Mouse (Mus musculus): ENCODE results near the gene Fgfr2.

DNA sequence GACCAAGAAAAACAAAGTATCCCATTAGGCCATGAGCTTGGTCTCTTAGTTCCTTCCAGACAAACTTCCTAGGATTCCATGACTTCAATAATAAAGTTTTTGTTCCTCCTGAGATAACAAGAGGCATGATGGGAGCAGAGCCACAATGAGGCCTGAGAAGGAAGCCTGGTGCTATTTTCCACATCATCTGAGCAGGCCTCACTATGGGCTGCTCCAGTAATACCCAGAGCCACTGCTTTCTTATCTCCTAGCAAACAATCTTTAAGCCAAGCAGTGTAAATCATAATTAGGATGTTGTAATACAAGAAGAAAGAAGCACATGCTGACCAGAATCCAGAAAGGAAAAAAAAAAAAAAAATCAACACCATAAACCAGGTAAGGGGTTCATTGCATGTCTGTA lies 6.6 kb downstream of the Fgfr2 start:
- TF ChIP-seq TCF12 (IDR thresholded peaks at IDR 0.05; ENCODE audit: insufficient read depth, poor library complexity, severe bottlenecking) (no peak), POLR2A (IDR thresholded peaks at IDR 0.05; ENCODE audit: insufficient read length, low read depth) (no peak), MYOG (IDR thresholded peaks at IDR 0.05; ENCODE audit: control insufficient read depth in 1 of 3, insufficient read depth in 1 of 3, insufficient read length in 2 of 3, low read depth in 2 of 3) (no peak), POLR2AphosphoS2 (IDR thresholded peaks at IDR 0.05; ENCODE audit: insufficient read length, low read depth) (no peak), USF1 (IDR thresholded peaks at IDR 0.05; ENCODE audit: low read depth) (no peak), TCF3 (IDR thresholded peaks at IDR 0.05; ENCODE audit: insufficient read length, low read depth) (no peak), MYOD1 (IDR thresholded peaks at IDR 0.05; ENCODE audit: control insufficient read depth in 1 of 3, insufficient read length in 2 of 3, low read depth in 2 of 3) (no peak), CEBPB (IDR thresholded peaks at IDR 0.05; ENCODE audit: insufficient read depth, poor library complexity, severe bottlenecking) (no peak), SRF (IDR thresholded peaks at IDR 0.05; ENCODE audit: control insufficient read depth, insufficient read length, low read depth) (no peak), MAX (IDR thresholded peaks at IDR 0.05; ENCODE audit: low read depth) (no peak)
